Mouse (Mus musculus): ENCODE results near the gene Hoxc12.

Hoxc12 gene

GRCm38 (mm10) chr15:102965892-102966775 is 29.6 kb downstream of the Hoxc12 start:
- DNase-seq = no peak

GRCm38 (mm10) chr15:102966776-102967311 is 30.3 kb downstream of the Hoxc12 start, which contains the start of gene Hoxc10:
Gene Hoxc10 (plus strand): TSS chr15:102966796.
- no peak for DNase-seq

- DNase-seq = no peak
Measured at GRCm38 (mm10) chr15:102967312-102967510, 30.7 kb downstream of the Hoxc12 start, which contains the start of gene Hoxc5. Gene Hoxc5 (plus strand): TSS chr15:102967443.

DNA sequence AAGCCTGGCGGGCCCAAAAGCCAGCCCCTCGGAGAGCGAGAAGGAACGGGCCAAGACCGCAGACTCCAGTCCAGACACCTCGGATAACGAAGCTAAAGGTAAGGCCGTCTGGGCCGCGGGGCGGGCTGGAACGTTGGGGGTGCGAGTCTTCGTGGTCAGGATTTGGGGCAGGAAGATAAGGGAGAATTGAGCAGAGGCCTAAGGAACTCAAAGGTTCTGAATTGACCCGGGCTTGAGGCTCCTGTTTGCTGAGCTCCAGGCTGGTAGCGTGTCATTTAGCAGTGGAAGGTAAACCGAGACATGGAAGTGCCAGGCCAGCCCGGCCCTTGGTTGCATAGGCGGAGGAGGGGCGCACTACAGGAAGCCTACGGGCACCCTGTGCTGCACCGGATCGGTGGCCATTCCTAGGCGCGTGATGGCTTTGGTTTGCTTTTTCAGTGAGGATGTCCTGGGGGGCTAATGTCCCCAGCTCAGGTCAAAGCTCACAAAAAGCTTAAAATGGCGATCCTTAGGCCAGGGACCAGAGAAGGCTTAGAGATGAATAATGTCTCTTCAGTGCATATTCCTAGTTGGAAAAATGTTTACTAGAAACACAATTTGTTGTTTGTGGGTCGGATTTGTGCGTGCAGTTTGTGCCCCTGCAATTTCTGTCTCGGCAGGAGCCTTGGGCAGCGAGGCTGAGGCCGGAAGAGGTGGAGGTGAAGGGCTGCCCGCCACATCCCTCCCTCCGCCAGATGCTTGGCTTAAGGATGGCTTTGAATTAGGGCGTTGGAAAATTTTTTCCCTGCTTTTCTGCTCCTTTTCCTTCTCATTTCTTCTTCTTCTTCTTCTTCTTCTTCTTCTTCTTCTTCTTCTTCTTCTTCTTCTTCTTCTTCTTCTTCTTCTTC is 31.2 kb downstream of the Hoxc12 start:
- no peak for DNase-seq

DNA sequence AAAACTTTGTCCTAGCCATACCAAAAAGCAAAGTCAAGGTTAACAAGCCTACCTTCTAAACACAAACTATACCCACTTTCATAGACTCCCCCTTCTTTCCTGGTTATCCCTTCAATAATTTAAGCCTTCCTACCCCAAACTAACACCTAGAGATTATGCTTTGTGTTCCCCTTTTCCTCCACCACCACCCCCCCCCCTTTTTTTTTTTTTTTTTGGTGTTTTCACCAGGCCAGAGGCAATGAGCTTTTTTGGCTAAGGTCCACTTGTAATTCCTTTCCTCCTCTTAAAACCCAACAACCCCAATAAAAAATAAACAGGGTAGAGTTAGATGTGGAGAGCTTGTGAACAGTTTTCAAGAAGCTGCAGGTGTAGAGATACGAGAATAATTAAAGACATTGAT is 32.7 kb downstream of the Hoxc12 start:
- no peak for DNase-seq

DNA sequence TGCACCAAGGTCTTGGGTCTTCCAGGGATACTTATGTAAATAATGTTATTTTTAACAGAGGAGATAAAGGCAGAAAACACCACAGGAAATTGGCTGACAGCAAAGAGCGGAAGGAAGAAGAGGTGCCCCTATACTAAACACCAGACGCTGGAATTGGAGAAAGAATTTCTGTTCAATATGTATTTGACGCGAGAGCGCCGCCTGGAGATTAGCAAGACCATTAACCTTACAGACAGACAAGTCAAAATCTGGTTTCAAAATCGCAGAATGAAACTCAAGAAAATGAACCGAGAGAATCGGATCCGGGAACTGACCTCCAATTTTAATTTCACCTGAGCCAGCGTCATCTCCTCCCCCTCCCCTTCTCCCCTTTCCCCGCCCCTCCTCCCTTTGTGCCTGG is 34.2 kb downstream of the Hoxc12 start:
- DNase-seq = no peak

DNA sequence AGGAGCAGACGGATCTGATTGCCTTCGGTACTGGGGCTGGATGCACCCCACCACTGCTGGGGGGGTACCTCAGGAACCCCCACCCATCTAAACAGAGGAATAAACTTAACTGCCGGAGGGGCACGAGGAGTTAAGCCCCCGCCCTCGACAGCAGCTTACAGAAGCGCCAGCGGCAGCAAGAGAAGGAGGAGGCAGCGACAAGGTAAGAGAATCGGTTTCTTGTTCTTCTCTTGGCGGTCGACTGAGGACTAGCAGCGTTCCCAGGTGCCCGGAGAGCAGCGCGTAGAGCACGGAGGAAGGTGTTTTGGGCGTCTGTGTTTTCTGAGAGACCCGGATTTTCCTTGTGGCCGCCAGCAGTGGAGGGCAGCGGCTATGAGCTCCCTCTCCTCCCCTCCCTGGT is 35.7 kb downstream of the Hoxc12 start:
- no peak for DNase-seq

DNA sequence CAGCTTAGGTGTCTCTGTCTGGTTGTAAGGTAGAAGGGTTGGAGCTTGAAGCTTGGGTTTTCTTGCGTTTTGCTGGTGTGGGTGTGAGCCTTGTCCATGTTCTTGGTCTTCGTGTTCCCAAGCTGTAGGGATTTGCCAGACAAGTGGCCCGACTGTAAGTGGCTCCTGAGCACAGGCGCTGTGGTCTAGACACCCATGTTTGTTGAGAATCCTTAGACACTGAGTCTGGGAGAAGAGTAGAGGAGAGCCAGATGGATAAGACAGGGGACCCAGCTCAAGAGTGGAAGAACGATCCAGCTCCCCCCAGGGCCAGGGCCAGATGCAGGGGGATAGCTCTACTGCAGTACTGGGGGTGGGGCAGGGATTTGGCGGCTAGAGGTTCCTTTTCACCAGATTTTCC is 36.2 kb downstream of the Hoxc12 start:
- DNase-seq = no peak

- DNase-seq = no peak
Measured at GRCm38 (mm10) chr15:102975034-102975433, 38.5 kb downstream of the Hoxc12 start.

- DNase-seq = no peak
Measured at GRCm38 (mm10) chr15:102975688-102976111, 39.1 kb downstream of the Hoxc12 start.

DNA sequence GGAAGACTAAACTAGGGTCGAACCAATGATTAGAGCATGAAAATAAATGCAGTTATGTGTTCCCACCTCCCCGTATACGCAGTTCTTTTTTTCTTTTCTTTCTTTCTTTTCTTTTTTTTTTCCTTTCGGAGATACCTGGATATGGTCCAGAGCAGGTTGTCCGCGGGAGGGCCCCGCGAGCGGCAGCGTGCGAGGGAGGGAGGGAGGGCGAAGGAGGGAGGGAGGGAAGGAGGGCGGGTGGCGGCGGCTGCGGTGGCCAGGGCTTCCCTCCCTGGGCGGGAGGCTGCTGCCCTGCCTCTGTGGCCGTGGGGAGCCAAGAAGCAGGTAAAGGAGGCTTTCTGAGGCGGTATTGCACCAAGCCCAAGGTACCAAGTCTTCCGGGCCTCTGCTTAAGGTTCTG is 39.6 kb downstream of the Hoxc12 start, which contains the start of gene Hoxc9:
Gene Hoxc9, plus strand, starts transcription at position 269 of the 400 bp plus-strand sequence.
- DNase-seq = no peak

- no peak for DNase-seq
Measured at GRCm38 (mm10) chr15:102976631-102977422, 40.3 kb downstream of the Hoxc12 start.

- no peak for DNase-seq
Measured at GRCm38 (mm10) chr15:102977423-102977974, 40.9 kb downstream of the Hoxc12 start.

DNA sequence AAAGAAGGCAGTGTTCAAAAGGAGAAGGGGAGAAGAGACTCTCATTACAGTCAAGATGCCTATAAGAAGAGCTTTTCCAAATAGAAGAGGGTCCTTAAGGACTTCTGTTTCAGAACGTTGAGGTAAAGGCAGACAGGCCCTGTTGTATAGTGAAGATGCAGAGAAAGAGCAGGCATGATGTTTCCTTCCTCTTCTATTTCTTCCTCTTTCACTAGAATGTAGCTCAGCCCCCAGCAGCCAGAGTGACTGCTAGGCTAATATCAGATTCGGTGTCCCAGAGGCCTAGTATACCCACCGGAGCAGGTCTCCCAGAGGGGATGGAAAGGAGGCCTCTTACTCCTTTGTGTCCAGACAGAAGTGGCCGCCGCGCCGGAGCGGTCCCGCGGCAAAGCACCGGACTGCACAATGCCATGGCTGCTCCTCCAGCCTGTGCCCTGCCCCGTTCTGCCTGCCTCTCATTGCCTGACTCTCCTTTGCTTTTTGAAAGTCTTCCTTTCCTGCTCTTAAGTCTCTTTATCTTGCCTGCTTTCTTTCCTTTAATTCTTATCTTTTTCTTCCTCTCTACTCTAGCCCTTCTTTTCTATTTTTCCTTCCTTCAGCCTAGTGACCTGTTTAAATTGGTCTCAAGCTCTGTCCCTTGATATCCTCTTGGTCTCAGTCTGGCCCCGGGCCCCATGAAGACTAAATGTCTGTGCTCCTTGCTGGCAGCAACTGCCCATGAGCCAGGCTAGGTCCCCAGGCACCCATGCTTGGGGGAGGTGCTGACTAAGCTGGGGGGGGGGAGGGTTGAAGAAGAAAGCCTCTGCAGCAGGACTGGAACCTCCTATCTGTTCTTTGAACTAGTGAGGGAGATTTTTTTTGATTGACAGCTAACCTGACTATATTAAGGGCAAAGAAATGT is 42.3 kb downstream of the Hoxc12 start:
- no peak for DNase-seq

DNA sequence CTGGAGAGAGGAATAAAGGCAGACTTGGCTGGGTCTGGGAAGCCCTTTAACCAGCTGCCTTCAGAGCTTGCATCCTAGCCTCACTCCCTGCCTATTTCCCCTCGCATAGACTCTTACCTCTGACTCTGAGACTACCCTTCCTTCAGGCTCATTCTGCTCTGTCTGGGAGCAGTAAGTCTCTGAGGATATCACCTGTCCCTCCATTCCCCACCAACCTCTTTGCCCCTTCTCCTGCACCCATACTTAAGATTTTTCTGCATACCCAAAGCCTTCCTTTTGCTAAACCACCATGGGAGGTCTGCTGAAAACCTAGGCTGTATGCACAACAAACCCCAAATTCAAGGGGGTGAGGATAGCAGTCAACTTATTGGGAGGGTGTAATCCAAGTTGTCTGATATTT is 43.4 kb downstream of the Hoxc12 start:
- no peak for DNase-seq

DNA sequence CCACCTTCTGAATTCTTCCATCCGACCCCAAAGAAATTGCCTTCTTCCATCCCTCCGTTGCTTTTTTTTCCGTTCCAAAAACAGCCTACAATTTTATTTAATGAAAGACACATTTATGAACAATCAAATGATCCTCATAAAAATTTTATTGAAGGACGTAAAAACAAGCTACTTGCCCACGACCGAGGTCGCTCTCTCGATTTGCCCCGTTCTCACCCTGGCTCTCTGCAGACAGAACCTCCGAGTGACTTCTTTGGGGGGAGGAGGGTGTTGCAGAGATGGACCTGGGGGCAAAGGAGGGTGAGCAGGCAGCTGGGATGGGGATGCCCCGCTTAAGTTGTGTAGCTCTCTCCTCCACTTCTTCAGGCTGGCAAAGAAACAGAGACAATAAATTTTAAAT is 43.8 kb downstream of the Hoxc12 start:
- DNase-seq = no peak

DNA sequence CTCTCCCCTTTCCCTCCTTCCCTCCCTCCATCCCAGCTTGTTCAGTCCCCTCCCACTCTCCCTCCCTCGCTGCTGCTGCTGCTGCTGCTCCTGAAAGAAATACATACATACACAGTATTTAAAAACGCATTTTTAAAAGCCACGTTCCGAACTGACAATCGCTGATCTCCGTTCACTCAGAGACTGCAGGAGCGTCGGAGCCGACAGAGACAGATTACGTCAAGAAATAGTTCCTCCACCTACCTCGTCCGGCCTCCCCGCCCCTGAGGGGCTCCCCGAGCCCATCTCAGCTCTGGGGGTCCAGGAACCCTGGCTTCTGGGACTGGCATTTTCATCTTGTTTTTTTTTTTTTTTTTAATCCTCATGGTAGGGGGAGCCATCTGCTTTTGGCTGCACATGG is 44.4 kb downstream of the Hoxc12 start:
- DNase-seq = no peak

DNA sequence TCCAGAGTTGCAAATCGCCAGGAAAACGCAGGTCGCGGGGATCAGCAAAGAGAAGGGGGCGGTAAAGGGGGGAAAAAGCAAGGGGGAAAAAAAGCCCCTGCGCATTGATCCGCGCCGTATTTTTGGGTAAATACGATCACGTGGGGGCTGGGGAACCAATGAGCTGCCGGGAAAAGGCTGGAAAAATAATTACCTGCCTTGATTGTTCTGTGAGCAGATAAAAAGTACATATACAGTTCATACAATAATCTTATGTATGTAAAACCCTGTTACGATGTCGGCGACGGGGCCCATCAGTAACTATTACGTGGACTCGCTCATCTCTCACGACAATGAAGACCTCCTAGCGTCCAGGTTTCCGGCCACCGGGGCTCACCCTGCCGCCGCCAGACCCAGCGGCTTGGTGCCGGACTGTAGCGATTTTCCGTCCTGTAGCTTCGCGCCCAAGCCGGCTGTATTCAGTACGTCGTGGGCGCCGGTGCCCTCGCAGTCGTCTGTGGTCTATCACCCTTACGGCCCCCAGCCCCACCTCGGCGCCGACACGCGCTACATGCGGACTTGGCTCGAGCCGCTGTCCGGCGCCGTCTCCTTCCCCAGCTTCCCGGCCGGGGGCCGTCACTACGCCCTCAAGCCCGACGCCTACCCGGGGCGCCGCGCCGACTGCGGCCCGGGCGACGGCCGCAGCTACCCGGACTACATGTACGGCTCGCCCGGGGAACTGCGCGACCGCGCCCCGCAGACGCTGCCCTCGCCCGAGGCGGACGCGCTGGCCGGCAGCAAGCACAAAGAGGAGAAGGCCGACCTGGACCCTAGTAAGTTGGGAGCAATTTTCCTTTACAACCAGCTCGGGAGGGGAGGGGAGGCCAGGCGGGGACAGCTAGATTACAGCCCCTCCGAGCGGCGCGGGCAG is 45.1 kb downstream of the Hoxc12 start:
- no peak for DNase-seq

DNA sequence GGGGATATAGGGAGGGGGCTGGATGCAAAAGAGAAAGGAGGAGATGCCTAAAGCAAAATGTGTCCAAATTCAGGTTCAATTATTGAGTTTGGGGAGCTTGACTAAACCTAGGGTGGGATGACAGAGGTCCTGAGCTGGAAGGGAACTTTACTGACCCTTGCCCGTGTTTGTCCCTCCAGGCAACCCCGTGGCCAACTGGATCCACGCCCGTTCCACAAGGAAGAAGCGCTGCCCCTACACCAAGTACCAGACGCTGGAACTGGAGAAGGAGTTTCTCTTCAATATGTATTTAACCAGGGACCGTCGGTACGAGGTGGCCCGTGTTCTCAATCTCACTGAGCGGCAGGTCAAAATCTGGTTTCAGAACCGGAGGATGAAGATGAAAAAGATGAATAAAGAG is 47.2 kb downstream of the Hoxc12 start:
- no peak for DNase-seq

DNA sequence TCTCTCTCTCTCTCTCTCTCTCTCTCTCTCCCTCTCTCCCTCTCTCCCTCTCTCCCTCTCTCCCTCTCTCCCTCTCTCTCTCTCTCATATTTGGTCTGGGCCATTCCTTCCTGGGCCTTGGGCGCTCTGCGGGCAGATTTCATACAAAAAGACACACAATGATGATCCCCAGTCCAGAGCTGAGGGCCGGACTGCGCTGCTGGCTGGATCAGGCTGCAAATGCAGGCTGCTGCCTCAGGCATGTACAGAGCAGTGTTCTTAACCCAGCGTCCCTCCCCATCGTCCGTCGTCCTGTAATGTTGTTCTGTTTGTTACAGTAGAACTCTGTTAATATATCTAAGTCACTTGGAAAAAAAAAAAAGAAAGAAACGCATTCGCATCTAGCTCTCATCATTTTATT is 48.0 kb downstream of the Hoxc12 start:
- no peak for DNase-seq
